Mouse (Mus musculus) spleen, adult 2 months (tissue): ENCODE measurements around the gene Hoxd3.

Experiments
- CTCF ChIP-seq: fragments of 200-500 bp; IDR thresholded peaks from 2 replicates; pipeline ENCODE4 v1.5.1; 2011; ENCODE audit warnings: mild to moderate bottlenecking, inconsistent platforms; ENCODE audit not compliant: insufficient read depth, insufficient read length, insufficient replicate concordance; ENCODE audit errors: extremely low read depth
- POLR2A ChIP-seq: fragments of 200-500 bp; IDR thresholded peaks from 2 replicates; pipeline ENCODE4 v1.6.1; 2011; ENCODE audit warnings: low read depth, low read length, inconsistent platforms

GRCm38 (mm10) chr2:74706393-74706960 is 5.2 kb upstream of the Hoxd3 start:
- no peak for TF ChIP-seq CTCF
- TF ChIP-seq POLR2A: no peak
